Mouse (Mus musculus): ENCODE results near the gene Glt8d1. TPM values are rescaled to one million over a fixed set of nuclear protein-coding genes. Genes with fewer than 3 reads are reported as not detected.

The Glt8d1 gene
- polyA plus RNA-seq, 1 experiment from 2014 or later: 70.2 TPM

GRCm38 (mm10) chr14:31025785-31026184, 24.6 kb downstream of the Glt8d1 start:
- Histone ChIP-seq H3K27me3 (ENCODE audit: control insufficient read depth, insufficient read depth, low read depth, low read length) (no peaks in the 10 kb centered on the region), H3K4me1 (replicated peaks; ENCODE audit: control insufficient read depth, insufficient read depth, low read length) (no peaks in the 10 kb centered on the region), H3K4me2 (ENCODE audit: low read depth, low read length) (no peak overlapping the region), H3K9me3 (ENCODE audit: control insufficient read depth, low read length) (no peaks in the 10 kb centered on the region), H3K27ac (ENCODE audit: low read length) (no peak overlapping the region), H3K4me3 (ENCODE audit: low read length) (no peak overlapping the region), H3K9ac (ENCODE audit: low read length) (no peak overlapping the region), H3K36me3 (ENCODE audit: control insufficient read depth, insufficient read depth, low read length) (peaks cover 30% of the 10 kb centered on the region)
- WGBS: 70% methylated on average over 3 of the region's 3 CpGs
- no peak for ATAC-seq (ENCODE audit: low read depth)

GRCm38 (mm10) chr14:31045296-31045695, 44.1 kb downstream of the Glt8d1 start:
- no peak for ATAC-seq (ENCODE audit: low read depth)
- Histone ChIP-seq H3K36me3 (ENCODE audit: control insufficient read depth, insufficient read depth, low read length) (peaks cover 34% of the 10 kb centered on the region), H3K9ac (ENCODE audit: low read length) (no peak overlapping the region), H3K27ac (ENCODE audit: low read length) (no peak overlapping the region), H3K4me3 (ENCODE audit: low read length) (no peak overlapping the region), H3K4me2 (ENCODE audit: low read depth, low read length) (no peak overlapping the region), H3K27me3 (ENCODE audit: control insufficient read depth, insufficient read depth, low read depth, low read length) (no peaks in the 10 kb centered on the region), H3K9me3 (ENCODE audit: control insufficient read depth, low read length) (no peaks in the 10 kb centered on the region), H3K4me1 (replicated peaks; ENCODE audit: control insufficient read depth, insufficient read depth, low read length) (no peaks in the 10 kb centered on the region)
- WGBS: 89% methylated on average over 5 of the region's 5 CpGs

GRCm38 (mm10) chr14:31045817-31046216, 44.6 kb downstream of the Glt8d1 start:
- ATAC-seq (ENCODE audit: low read depth): no peak
- Histone ChIP-seq H3K9ac (ENCODE audit: low read length) (no peak overlapping the region), H3K9me3 (ENCODE audit: control insufficient read depth, low read length) (no peaks in the 10 kb centered on the region), H3K4me1 (replicated peaks; ENCODE audit: control insufficient read depth, insufficient read depth, low read length) (no peaks in the 10 kb centered on the region), H3K27me3 (ENCODE audit: control insufficient read depth, insufficient read depth, low read depth, low read length) (no peaks in the 10 kb centered on the region), H3K27ac (ENCODE audit: low read length) (no peak overlapping the region), H3K4me3 (ENCODE audit: low read length) (no peak overlapping the region), H3K36me3 (ENCODE audit: control insufficient read depth, insufficient read depth, low read length) (peaks cover 36% of the 10 kb centered on the region), H3K4me2 (ENCODE audit: low read depth, low read length) (no peak overlapping the region)
- 93% methylated on average over 1 of the region's 1 CpGs for WGBS

Other genes with a start within 250 kb of the Glt8d1 start
- gene Tmem110, start 175.8 kb upstream of the Glt8d1 start, polyA plus RNA-seq (2015; fragmentation: Nextera tagmentation; extraction: Ambion mirVana): 27.0 and 38.3 TPM in 2 replicates
- 9.9 and 12.6 TPM in 2 replicates for gene Mustn1, start 122.2 kb upstream of the Glt8d1 start, polyA plus RNA-seq (2015; fragmentation: Nextera tagmentation; extraction: Ambion mirVana)
- gene Itih4, start 114.9 kb upstream of the Glt8d1 start, polyA plus RNA-seq (2015; fragmentation: Nextera tagmentation; extraction: Ambion mirVana): 0.59 and 3.7 TPM in 2 replicates
- gene Itih3, start 77.6 kb upstream of the Glt8d1 start, polyA plus RNA-seq (2015; fragmentation: Nextera tagmentation; extraction: Ambion mirVana): 0.98 and 8.5 TPM in 2 replicates
- 0.09 and 1.1 TPM in 2 replicates for gene Itih1, start 58.1 kb upstream of the Glt8d1 start, polyA plus RNA-seq (2015; fragmentation: Nextera tagmentation; extraction: Ambion mirVana)
- 13.0 and 14.0 TPM in 2 replicates for gene Nek4, start 50.0 kb upstream of the Glt8d1 start, polyA plus RNA-seq (2015; fragmentation: Nextera tagmentation; extraction: Ambion mirVana)
- 434 and 441 TPM in 2 replicates for gene Spcs1, start 272 bp downstream of the Glt8d1 start, polyA plus RNA-seq (2015; fragmentation: Nextera tagmentation; extraction: Ambion mirVana)
- 115 and 120 TPM in 2 replicates for gene Pbrm1, start 17.7 kb downstream of the Glt8d1 start, polyA plus RNA-seq (2015; fragmentation: Nextera tagmentation; extraction: Ambion mirVana)
- 65.8 and 76.2 TPM in 2 replicates for gene Gnl3, start 17.8 kb downstream of the Glt8d1 start, polyA plus RNA-seq (2015; fragmentation: Nextera tagmentation; extraction: Ambion mirVana)
- gene Smim4, start 127.6 kb downstream of the Glt8d1 start, polyA plus RNA-seq (2015; fragmentation: Nextera tagmentation; extraction: Ambion mirVana): 79.4 and 82.2 TPM in 2 replicates
- 379 and 414 TPM in 2 replicates for gene Nt5dc2, start 129.7 kb downstream of the Glt8d1 start, polyA plus RNA-seq (2015; fragmentation: Nextera tagmentation; extraction: Ambion mirVana)
- 48.9 and 52.1 TPM in 2 replicates for gene Stab1, start 167.2 kb downstream of the Glt8d1 start, polyA plus RNA-seq (2015; fragmentation: Nextera tagmentation; extraction: Ambion mirVana)
- 93.6 and 113 TPM in 2 replicates for gene Tnnc1, start 206.9 kb downstream of the Glt8d1 start, polyA plus RNA-seq (2015; fragmentation: Nextera tagmentation; extraction: Ambion mirVana)
- gene Nisch, start 215.5 kb downstream of the Glt8d1 start, polyA plus RNA-seq (2015; fragmentation: Nextera tagmentation; extraction: Ambion mirVana): 377 and 397 TPM in 2 replicates
- gene Sema3g, start 216.5 kb downstream of the Glt8d1 start, polyA plus RNA-seq (2015; fragmentation: Nextera tagmentation; extraction: Ambion mirVana): 2.3 and 2.7 TPM in 2 replicates
- gene Phf7, start 249.9 kb downstream of the Glt8d1 start, polyA plus RNA-seq (2015; fragmentation: Nextera tagmentation; extraction: Ambion mirVana): 13.5 TPM in 2 replicates

Data from lung, embryonic 16.5 days (tissue).